In the genomic region with DNA sequence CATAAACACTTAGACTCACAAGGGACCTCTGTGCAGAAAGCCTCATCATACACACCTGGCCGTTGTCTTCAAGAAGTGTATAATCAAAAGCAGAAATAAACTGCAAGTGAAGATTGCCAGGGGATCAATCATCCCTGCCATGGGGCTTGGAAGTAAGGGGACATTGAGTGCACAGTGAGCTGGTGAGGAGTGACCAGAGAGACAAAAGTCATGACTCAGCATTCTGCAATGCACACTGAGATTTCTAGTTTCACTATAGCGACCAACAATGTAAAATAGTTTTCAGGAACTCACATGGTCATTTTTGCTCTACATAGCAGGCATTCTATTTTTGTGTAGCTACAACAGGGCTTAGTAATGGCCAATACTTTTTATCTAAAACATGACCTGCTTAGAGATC, we compare ENCODE assay signal across 14 mouse cellular contexts. TPM values are rescaled to one million over a fixed set of nuclear protein-coding genes. Genes with fewer than 3 reads are reported as not detected.
DNase-seq lines count a peak whose midpoint lies in the region; ATAC-seq and TF ChIP-seq lines count a peak whose summit lies in the region.
"Had no signal": no experiment of that assay in that cellular context is flagged by ENCODE, and none has a peak within 500 bp of the region (broad histone marks: within the 10 kb centered on the region; RNA-seq: fewer than 3 reads in every experiment).

No protein-coding gene starts in this region.

- dilution Hi-C loops in CH12.LX (cut with MboI; ENCODE audit: extremely low pct_ligation_motif_present, extremely low pct_unique_long_range_greater_than_20kb, low sequenced_read_pairs), result no loop called here

- H3K4me1 ChIP-seq in heart, embryonic 12.5 days (replicated peaks), result peaks cover 4% of the 10 kb centered on the region; the same call in 1 of the 2 replicates
- no peaks in the 10 kb centered on the region for H3K4me1 ChIP-seq in heart, embryonic 10.5 days
- 0 out of 4 replicates have a peak, but pooled peaks cover 0 to 3% of the 10 kb centered on the region in 2 experiments for H3K4me1 ChIP-seq in CH12.LX (ENCODE audit: control insufficient read depth in 1 of 2, insufficient read depth in 2 of 2)
- H3K4me1 ChIP-seq in intestine, postnatal 0 days (replicated peaks; ENCODE audit: control insufficient read depth, insufficient read depth, low read length), result 0 out of 2 replicates have a peak, but pooled peaks cover 4% of the 10 kb centered on the region

- no peak overlapping the region for H3K4me3 ChIP-seq in heart, embryonic 12.5 days
- H3K4me3 ChIP-seq in heart, embryonic 10.5 days, result no peak overlapping the region
- H3K4me3 ChIP-seq in layer of hippocampus, adult 2 months, result peak overlapping the region; percentile 70; the same call in 1 of the 2 replicates
- no peak overlapping the region for H3K4me3 ChIP-seq in CH12.LX (replicated peaks in 1 of 3; ENCODE audit: low read depth in 2 of 3, low read length in 2 of 3, poor library complexity in 1 of 3)
- H3K4me3 ChIP-seq in intestine, postnatal 0 days (ENCODE audit: low read depth, low read length), result peak overlapping the region; percentile 18

- no peak for DNase-seq in heart, embryonic 10.5 days (ENCODE audit: low spot score)
- no peak for DNase-seq in layer of hippocampus, adult 2 months (ENCODE audit: low spot score in 2 of 2)
- DNase-seq in layer of hippocampus, postnatal 25 days (ENCODE audit: extremely low spot score in 1 of 2, low spot score in 1 of 2), result no peak
- DNase-seq in CH12.LX (ENCODE audit: extremely low read depth), result no peak
- DNase-seq in adrenal gland, adult 8-10 months, result no peak
- no peak for DNase-seq in testis, postnatal 14 days (ENCODE audit: low spot score)
- DNase-seq: adrenal gland, postnatal 25 days; cerebellum, adult 18-20 months; gastrocnemius, postnatal 25 days; spleen, adult 18-20 months; thymus, adult 2 months had no signal

- in situ Hi-C loops in CH12.LX (cut with MboI; ENCODE audit: low pct_ligation_motif_present, low pct_unique_long_range_greater_than_20kb, low sequenced_read_pairs), result loop anchor here (10.0 kb wide), 1 partner anchor 142 kb away; no protein-coding TSS in a partner anchor

- no peaks in the 10 kb centered on the region for H3K79me2 ChIP-seq in CH12.LX (replicated peaks; ENCODE audit: control insufficient read depth, extremely low read depth, insufficient read depth, poor library complexity, severe bottlenecking)

- no peak for TF ChIP-seq POLR2A in CH12.LX (IDR thresholded peaks at IDR 0.05; ENCODE audit: low read depth, low read length)

- H3K36me3 ChIP-seq in heart, embryonic 12.5 days, result no peaks in the 10 kb centered on the region
- no peaks in the 10 kb centered on the region for H3K36me3 ChIP-seq in heart, embryonic 10.5 days
- H3K36me3 ChIP-seq in CH12.LX (replicated peaks in 1 of 2; ENCODE audit: control insufficient read depth in 1 of 2, insufficient read depth in 1 of 2, low read length in 1 of 2), result no peaks in the 10 kb centered on the region
- no peaks in the 10 kb centered on the region for H3K36me3 ChIP-seq in intestine, postnatal 0 days (ENCODE audit: control insufficient read depth, insufficient read depth)

- no peaks in the 10 kb centered on the region for H3K27me3 ChIP-seq in heart, embryonic 12.5 days (replicated peaks)
- no peaks in the 10 kb centered on the region for H3K27me3 ChIP-seq in heart, embryonic 10.5 days (ENCODE audit: insufficient read depth, poor library complexity, severe bottlenecking)
- H3K27me3 ChIP-seq in CH12.LX (replicated peaks), result no peaks in the 10 kb centered on the region
- H3K27me3 ChIP-seq in intestine, postnatal 0 days (replicated peaks; ENCODE audit: control insufficient read depth, insufficient read depth, low read length), result no peaks in the 10 kb centered on the region

- TF ChIP-seq RAD21 in CH12.LX (IDR thresholded peaks at IDR 0.05; ENCODE audit: low read depth, low read length), result no peak

- H3K9ac ChIP-seq in heart, embryonic 12.5 days, result no peak overlapping the region
- H3K9ac ChIP-seq in CH12.LX (ENCODE audit: insufficient read depth, low read depth), result no peak overlapping the region
- no peak overlapping the region for H3K9ac ChIP-seq in intestine, postnatal 0 days (ENCODE audit: low read depth, low read length)

- no peaks in the 10 kb centered on the region for H3K9me3 ChIP-seq in heart, embryonic 12.5 days (replicated peaks)
- H3K9me3 ChIP-seq in heart, embryonic 10.5 days, result no peaks in the 10 kb centered on the region
- no peaks in the 10 kb centered on the region for H3K9me3 ChIP-seq in CH12.LX (replicated peaks; ENCODE audit: low read length)
- no peaks in the 10 kb centered on the region for H3K9me3 ChIP-seq in intestine, postnatal 0 days (ENCODE audit: control insufficient read depth)

- no peak for ATAC-seq in heart, embryonic 12.5 days (ENCODE audit: insufficient number of reproducible peaks, low FRiP score)
- no peak for ATAC-seq in intestine, postnatal 0 days
- ATAC-seq: Patski had no signal

- no peak for TF ChIP-seq CTCF in layer of hippocampus, adult 2 months (conservative IDR thresholded peaks at IDR 0.05)
- no peak for TF ChIP-seq CTCF in CH12.LX (conservative IDR thresholded peaks at IDR 0.05 in 1 of 2, IDR thresholded peaks at IDR 0.05 in 1 of 2; ENCODE audit: low read depth in 2 of 2, low read length in 2 of 2)
- TF ChIP-seq CTCF in intestine, postnatal 0 days (IDR thresholded peaks at IDR 0.05; ENCODE audit: low read depth), result no peak

- 75% methylated on average over 2 of the region's 2 CpGs for WGBS in heart, embryonic 12.5 days
- WGBS in heart, embryonic 10.5 days, result 75% methylated on average over 2 of the region's 2 CpGs
- 52% methylated on average over 2 of the region's 2 CpGs for WGBS in intestine, postnatal 0 days

- no peak for TF ChIP-seq EP300 in CH12.LX (IDR thresholded peaks at IDR 0.05; ENCODE audit: low read length)

- no peak overlapping the region for H3K27ac ChIP-seq in heart, embryonic 12.5 days (ENCODE audit: poor library complexity, severe bottlenecking)
- H3K27ac ChIP-seq in heart, embryonic 10.5 days, result no peak overlapping the region
- H3K27ac ChIP-seq in layer of hippocampus, adult 2 months, result no peak overlapping the region
- H3K27ac ChIP-seq in CH12.LX (ENCODE audit: insufficient read depth, low read depth), result no peak overlapping the region
- 0 out of 2 replicates have a peak overlapping the region, but pooled peaks have one; percentile 31 for H3K27ac ChIP-seq in intestine, postnatal 0 days (ENCODE audit: low read depth, low read length)

- 0 out of 2 replicates have a peak overlapping the region, but pooled peaks have one; percentile 39 for H3K4me2 ChIP-seq in heart, embryonic 12.5 days
- H3K4me2 ChIP-seq in CH12.LX (ENCODE audit: insufficient read depth, low read depth, poor library complexity, severe bottlenecking), result peak overlapping the region; percentile 46; the same call in 1 of the 2 replicates
- H3K4me2 ChIP-seq in intestine, postnatal 0 days (replicated peaks; ENCODE audit: low read depth), result peak overlapping the region; percentile 72

TF ChIP-seq in CH12.LX, 34 proteins besides CTCF, POLR2A, EP300 and RAD21:
- no peak for TF ChIP-seq USF1 (IDR thresholded peaks at IDR 0.05; ENCODE audit: low read depth, low read length)
- peak; percentile 98 for TF ChIP-seq MAFK (IDR thresholded peaks at IDR 0.05; ENCODE audit: insufficient replicate concordance, low read length)

RNA-seq across cellular contexts. Expression of a gene that starts 1.7 kb away (rescaled TPM):
- 6.2 and 6.8 TPM in 2 replicates for polyA plus RNA-seq in heart, embryonic 12.5 days (2016; fragmentation: Nextera tagmentation; extraction: Ambion mirVana)
- 5.7 and 5.8 TPM in 2 replicates for polyA plus RNA-seq in heart, embryonic 10.5 days (2016; fragmentation: Nextera tagmentation; extraction: Ambion mirVana)
- total RNA-seq in layer of hippocampus, adult 2 months (2021), result 10 to 100 TPM; 17.5 to 17.9 TPM
- total RNA-seq in layer of hippocampus, postnatal 25 days (2021), result 10 to 100 TPM; 15.6 to 17.4 TPM
- total RNA-seq in CH12.LX (2012; rRNA removed), result 0.04 and 0.17 TPM in 2 replicates
- not detected in 2 replicates for total RNA-seq in CH12.LX (2014; rRNA removed)
- polyA plus RNA-seq in CH12.LX (2012; ENCODE audit: insufficient read length, low read depth), result 0.18 and 0.21 TPM in 2 replicates
- 49.9 and 57.0 TPM in 2 replicates for polyA plus RNA-seq in intestine, postnatal 0 days (2015; fragmentation: Nextera tagmentation; extraction: Ambion mirVana)
- 10 to 100 TPM; 13.0 to 48.9 (median 30.2) TPM for total RNA-seq in adrenal gland, adult 8-10 months (2022)

Comparison
In these comparisons a context has a peak if more than half of its experiments do, and no peak if none do; other contexts are left out.
1. H3K4me3 ChIP-seq: peak in layer of hippocampus, adult 2 months (single experiment) and intestine, postnatal 0 days (single experiment); none in heart, embryonic 12.5 days (single experiment), heart, embryonic 10.5 days (single experiment) and CH12.LX (0 of 3).
2. RNA of a gene that starts 1.7 kb away (total RNA-seq): 13.0 to 48.9 TPM in adrenal gland, adult 8-10 months, 17.5 to 17.9 TPM in layer of hippocampus, adult 2 months and 15.6 to 17.4 TPM in layer of hippocampus, postnatal 25 days; 0.04 to 0.17 TPM in CH12.LX; every median in the first group is over 10 times any median in the second.
3. Peak in every context shown above with its lines, with median percentiles within 50 percentile points of each other: H3K4me2 ChIP-seq.